ENCODE assay signal across 9 mouse cellular contexts in genomic region chr3:121636315-121636714, GRCm38 (mm10). TPM values are rescaled to one million over a fixed set of nuclear protein-coding genes. Genes with fewer than 3 reads are reported as not detected.
DNase-seq lines count a peak whose midpoint lies in the region; ATAC-seq and TF ChIP-seq lines count a peak whose summit lies in the region.
"Had no signal": no experiment of that assay in that cellular context is flagged by ENCODE, and none has a peak within 500 bp of the region (broad histone marks: within the 10 kb centered on the region; RNA-seq: fewer than 3 reads in every experiment).

No protein-coding gene starts in this region.

- in situ Hi-C loops in CH12.LX (cut with MboI; ENCODE audit: low pct_ligation_motif_present, low pct_unique_long_range_greater_than_20kb, low sequenced_read_pairs), result no loop called here

- H3K4me1 ChIP-seq in CH12.LX (ENCODE audit: control insufficient read depth in 1 of 2, insufficient read depth in 2 of 2), result no peaks in the 10 kb centered on the region

- no peak overlapping the region for H3K4me2 ChIP-seq in CH12.LX (ENCODE audit: insufficient read depth, low read depth, poor library complexity, severe bottlenecking)
- H3K4me2 ChIP-seq: embryonic facial prominence, embryonic 13.5 days had no signal

- DNase-seq in embryo, embryonic 10 days (ENCODE audit: low spot score), result peak; percentile 53
- no peak for DNase-seq in embryo, embryonic 9.5 days (ENCODE audit: extremely low spot score)
- no peak for DNase-seq in CH12.LX (ENCODE audit: extremely low read depth)
- DNase-seq in fibroblast of lung, adult 2 months (ENCODE audit: low read depth), result peak; percentile 90
- peak; percentile 55 for DNase-seq in heart, postnatal 25 days (ENCODE audit: low spot score)
- DNase-seq in left cerebral cortex, adult 2 months (ENCODE audit: extremely low spot score in 1 of 2, low spot score in 2 of 2), result peak; percentile 33 to 59
- peak; percentile 64 for DNase-seq in right cerebral cortex, postnatal 14 days

- no peak for TF ChIP-seq EP300 in CH12.LX (IDR thresholded peaks at IDR 0.05; ENCODE audit: low read length)

- no peak for ATAC-seq in erythroid progenitor cell, adult 5-6 weeks (replicated peaks; ENCODE audit: low FRiP score, poor library complexity, severe bottlenecking)

- no peaks in the 10 kb centered on the region for H3K36me3 ChIP-seq in CH12.LX (replicated peaks in 1 of 2; ENCODE audit: control insufficient read depth in 1 of 2, insufficient read depth in 1 of 2, low read length in 1 of 2)
- H3K36me3 ChIP-seq: embryonic facial prominence, embryonic 13.5 days had no signal

- peak in 1 of 2 experiments; percentile 63; a peak in 2 of 4 replicates for TF ChIP-seq CTCF in CH12.LX (conservative IDR thresholded peaks at IDR 0.05 in 1 of 2, IDR thresholded peaks at IDR 0.05 in 1 of 2; ENCODE audit: low read depth in 2 of 2, low read length in 2 of 2)
- peak; percentile 51 for TF ChIP-seq CTCF in left cerebral cortex, adult 2 months (IDR thresholded peaks at IDR 0.05)

- H3K27me3 ChIP-seq in CH12.LX (replicated peaks), result no peaks in the 10 kb centered on the region
- H3K27me3 ChIP-seq: embryonic facial prominence, embryonic 13.5 days had no signal

- dilution Hi-C loops in CH12.LX (cut with MboI; ENCODE audit: extremely low pct_ligation_motif_present, extremely low pct_unique_long_range_greater_than_20kb, low sequenced_read_pairs), result no loop called here

- TF ChIP-seq POLR2A in CH12.LX (IDR thresholded peaks at IDR 0.05; ENCODE audit: low read depth, low read length), result no peak

- H3K9ac ChIP-seq in CH12.LX (ENCODE audit: insufficient read depth, low read depth), result no peak overlapping the region
- H3K9ac ChIP-seq: embryonic facial prominence, embryonic 13.5 days had no signal

- TF ChIP-seq RAD21 in CH12.LX (IDR thresholded peaks at IDR 0.05; ENCODE audit: low read depth, low read length), result peak; percentile 56

- H3K79me2 ChIP-seq in CH12.LX (replicated peaks; ENCODE audit: control insufficient read depth, extremely low read depth, insufficient read depth, poor library complexity, severe bottlenecking), result no peaks in the 10 kb centered on the region

- H3K27ac ChIP-seq in CH12.LX (ENCODE audit: insufficient read depth, low read depth), result no peak overlapping the region
- H3K27ac ChIP-seq in left cerebral cortex, adult 2 months, result no peak overlapping the region; the same call in 1 of the 2 replicates
- H3K27ac ChIP-seq: embryonic facial prominence, embryonic 13.5 days had no signal

- H3K9me3 ChIP-seq in CH12.LX (replicated peaks; ENCODE audit: low read length), result no peaks in the 10 kb centered on the region
- H3K9me3 ChIP-seq: embryonic facial prominence, embryonic 13.5 days had no signal

- H3K4me3 ChIP-seq in CH12.LX (replicated peaks in 1 of 3; ENCODE audit: low read depth in 2 of 3, low read length in 2 of 3, poor library complexity in 1 of 3), result no peak overlapping the region
- H3K4me3 ChIP-seq in left cerebral cortex, adult 2 months, result no peak overlapping the region
- H3K4me3 ChIP-seq: embryonic facial prominence, embryonic 13.5 days had no signal

- intact Hi-C loops in heart, postnatal 25 days (cut with DNase I), result loop anchor here (2.0 to 5.0 kb wide), 2 partner anchors 100 to 126 kb away; no protein-coding TSS in a partner anchor
- intact Hi-C loops in left cerebral cortex, adult 2 months (cut with DNase I), result loop anchor here (1.0 to 5.0 kb wide), 3 partner anchors 51 to 100 kb away; partner anchors contain the start of gene F3

TF ChIP-seq in CH12.LX, 34 proteins besides CTCF, POLR2A, EP300 and RAD21:
- TF ChIP-seq ZC3H11A (IDR thresholded peaks at IDR 0.05; ENCODE audit: low read depth, low read length), result no peak
- peak; percentile 48 for TF ChIP-seq SMC3 (IDR thresholded peaks at IDR 0.05; ENCODE audit: low read depth, low read length)

RNA-seq across cellular contexts. Expression of gene 4930432M17Rik, which starts 34.2 kb away (rescaled TPM):
- total RNA-seq in CH12.LX (2012; rRNA removed), result not detected in 2 replicates
- total RNA-seq in CH12.LX (2014; rRNA removed), result not detected in 2 replicates
- polyA plus RNA-seq in CH12.LX (2012; ENCODE audit: insufficient read length, low read depth), result not detected in 2 replicates
- total RNA-seq in heart, postnatal 25 days (2021), result not detected
- total RNA-seq in left cerebral cortex, adult 2 months (2021), result not detected
- total RNA-seq in erythroid progenitor cell, adult 5-6 weeks (2015; ENCODE audit: low replicate concordance), result not detected in 2 replicates
- total RNA-seq in erythroid progenitor cell, adult 5-6 weeks (2017; ENCODE audit: low replicate concordance), result not detected in 2 replicates
- polyA plus RNA-seq: embryonic facial prominence, embryonic 13.5 days had no signal

Comparison
In these comparisons a context has a peak if more than half of its experiments do, and no peak if none do; other contexts are left out.
1. DNase-seq: peak in embryo, embryonic 10 days (single experiment), fibroblast of lung, adult 2 months (single experiment), heart, postnatal 25 days (single experiment), left cerebral cortex, adult 2 months (2 of 2) and right cerebral cortex, postnatal 14 days (single experiment); none in embryo, embryonic 9.5 days (single experiment) and CH12.LX (single experiment).